Mouse (Mus musculus) heart, embryonic 11.5 days (tissue): ENCODE measurements at regions not wholly inside any gene's neighbourhood (a gene's known extent, or its start where the extent isn't known, plus 50 kb on each side); places are given as distances from the start of the nearest gene placed in this dataset.

Experiments used
- ATAC-seq: fragments of 200-750 bp; cut with Nextera tagmentation; replicated peaks from 2 replicates; pipeline ENCODE4 v1.8.0; 2017; ENCODE audit warnings: moderate library complexity; ENCODE audit not compliant: insufficient number of reproducible peaks, low FRiP score, low TSS enrichment
- H3K27ac ChIP-seq: fragments of 300-500 bp; sonication (generic); 2 replicates; pipeline ENCODE4 v1.5.1; 2014; ENCODE audit warnings: mild to moderate bottlenecking, low read depth, low read length
- H3K27me3 ChIP-seq: fragments of 300-500 bp; sonication (generic); 2 replicates; pipeline ENCODE4 v1.6.1; 2014; ENCODE audit warnings: mild to moderate bottlenecking, low read length, mixed read lengths; ENCODE audit not compliant: control insufficient read depth, insufficient read depth
- H3K36me3 ChIP-seq: fragments of 300-500 bp; sonication (generic); 2 replicates; pipeline ENCODE4 v1.6.1; 2014; ENCODE audit warnings: mild to moderate bottlenecking, low read length, moderate library complexity, mixed read lengths; ENCODE audit not compliant: control insufficient read depth, insufficient read depth
- H3K4me1 ChIP-seq: fragments of 300-500 bp; sonication (generic); 2 replicates; pipeline ENCODE4 v1.6.1; 2014; ENCODE audit warnings: low read length; ENCODE audit not compliant: control insufficient read depth, insufficient read depth
- H3K4me2 ChIP-seq: fragments of 300-500 bp; sonication (generic); 2 replicates; pipeline ENCODE4 v1.6.1; 2014; ENCODE audit warnings: mild to moderate bottlenecking, moderate library complexity
- H3K4me3 ChIP-seq: fragments of 300-500 bp; sonication (generic); 2 replicates; pipeline ENCODE4 v1.5.1; 2014; ENCODE audit warnings: low read depth, low read length
- H3K9ac ChIP-seq: fragments of 300-500 bp; sonication (generic); 2 replicates; pipeline ENCODE4 v1.6.1; 2014; ENCODE audit warnings: mild to moderate bottlenecking, low read depth, low read length, moderate library complexity
- H3K9me3 ChIP-seq: fragments of 300-500 bp; sonication (generic); replicated peaks from 2 replicates; pipeline ENCODE4 v1.6.1; 2016; ENCODE audit warnings: low read length; ENCODE audit not compliant: control insufficient read depth
- WGBS: fragments of 180-500 bp; shearing (Covaris S2); extraction: QIAGEN DNeasy Blood & Tissue Kit; methylation state at CpG from one replicate; pipeline ENCODE4 v1.1.7; 2014; ENCODE audit not compliant: insufficient replicate concordance; 5-methylcytosine and 5-hydroxymethylcytosine counted together

- Histone ChIP-seq H3K27ac (no peak overlapping the region), H3K4me2 (no peak overlapping the region), H3K4me1 (no peaks in the 10 kb centered on the region), H3K4me3 (no peak overlapping the region), H3K36me3 (no peaks in the 10 kb centered on the region), H3K9ac (no peak overlapping the region), H3K27me3 (no peaks in the 10 kb centered on the region; the same call in 1 of the 2 replicates), H3K9me3 (no peaks in the 10 kb centered on the region)
- no peak for ATAC-seq
- WGBS = 73% methylated on average over 21 of the region's 21 CpGs
Observed at GRCm38 (mm10) chr9:61583281-61584072, 211.3 kb downstream of the Tle3 start.

GRCm38 (mm10) chr9:61581046-61581445 is 208.9 kb downstream of the Tle3 start:
- 80% methylated on average over 6 of the region's 6 CpGs for WGBS
- Histone ChIP-seq H3K4me3 (no peak overlapping the region), H3K4me2 (no peak overlapping the region), H3K36me3 (no peaks in the 10 kb centered on the region), H3K9me3 (no peaks in the 10 kb centered on the region), H3K9ac (no peak overlapping the region), H3K4me1 (no peaks in the 10 kb centered on the region), H3K27ac (no peak overlapping the region), H3K27me3 (no peaks in the 10 kb centered on the region; the same call in 1 of the 2 replicates)
- no peak for ATAC-seq

- Histone ChIP-seq H3K4me1 (no peaks in the 10 kb centered on the region; the same call in 1 of the 2 replicates), H3K27me3 (no peaks in the 10 kb centered on the region; the same call in 1 of the 2 replicates), H3K9me3 (no peaks in the 10 kb centered on the region), H3K36me3 (no peaks in the 10 kb centered on the region), H3K27ac (no peak overlapping the region), H3K4me3 (no peak overlapping the region), H3K4me2 (no peak overlapping the region), H3K9ac (no peak overlapping the region)
- ATAC-seq = no peak
- 78% methylated on average over 5 of the region's 5 CpGs for WGBS
Observed at GRCm38 (mm10) chr9:61578255-61578654, 206.1 kb downstream of the Tle3 start.

- no peak overlapping the region for H3K4me3 ChIP-seq
- H3K9me3 ChIP-seq = no peaks in the 10 kb centered on the region
- H3K4me1 ChIP-seq = peaks cover 3% of the 10 kb centered on the region; the same call in 1 of the 2 replicates
- H3K36me3 ChIP-seq = no peaks in the 10 kb centered on the region
- 33% methylated on average over 21 of the region's 21 CpGs for WGBS
- no peak overlapping the region for H3K4me2 ChIP-seq
- H3K27me3 ChIP-seq = no peaks in the 10 kb centered on the region
- H3K9ac ChIP-seq = no peak overlapping the region
- ATAC-seq = no peak
- no peak overlapping the region for H3K27ac ChIP-seq
Observed at GRCm38 (mm10) chr9:61573634-61574359, 201.6 kb downstream of the Tle3 start.

GRCm38 (mm10) chr9:61563017-61563416 is 190.9 kb downstream of the Tle3 start:
- Histone ChIP-seq H3K36me3 (no peaks in the 10 kb centered on the region), H3K27me3 (peaks cover 5% of the 10 kb centered on the region; the same call in 1 of the 2 replicates), H3K4me3 (no peak overlapping the region), H3K4me2 (no peak overlapping the region), H3K9ac (no peak overlapping the region), H3K4me1 (no peaks in the 10 kb centered on the region), H3K9me3 (no peaks in the 10 kb centered on the region), H3K27ac (no peak overlapping the region)
- WGBS = 38% methylated on average over 8 of the region's 8 CpGs
- ATAC-seq = no peak

GRCm38 (mm10) chr9:61561551-61561950 is 189.4 kb downstream of the Tle3 start:
- no peak overlapping the region for H3K4me3 ChIP-seq
- no peaks in the 10 kb centered on the region for H3K9me3 ChIP-seq
- 26% methylated on average over 8 of the region's 8 CpGs for WGBS
- H3K9ac ChIP-seq = no peak overlapping the region
- ATAC-seq = no peak
- H3K4me2 ChIP-seq = no peak overlapping the region
- no peak overlapping the region for H3K27ac ChIP-seq
- H3K4me1 ChIP-seq = no peaks in the 10 kb centered on the region
- H3K36me3 ChIP-seq = no peaks in the 10 kb centered on the region
- peaks cover 5% of the 10 kb centered on the region; the same call in 1 of the 2 replicates for H3K27me3 ChIP-seq

- H3K36me3 ChIP-seq = no peaks in the 10 kb centered on the region
- H3K27me3 ChIP-seq = peaks cover 5% of the 10 kb centered on the region; the same call in 1 of the 2 replicates
- WGBS = 81% methylated on average over 10 of the region's 10 CpGs
- no peak overlapping the region for H3K9ac ChIP-seq
- no peak for ATAC-seq
- no peak overlapping the region for H3K4me2 ChIP-seq
- no peak overlapping the region for H3K27ac ChIP-seq
- H3K4me1 ChIP-seq = no peaks in the 10 kb centered on the region
- no peaks in the 10 kb centered on the region for H3K9me3 ChIP-seq
- no peak overlapping the region for H3K4me3 ChIP-seq
Observed at GRCm38 (mm10) chr9:61558621-61559020, 186.5 kb downstream of the Tle3 start.

- Histone ChIP-seq H3K9me3 (no peaks in the 10 kb centered on the region), H3K4me1 (no peaks in the 10 kb centered on the region), H3K27me3 (peaks cover 2% of the 10 kb centered on the region; the same call in 1 of the 2 replicates), H3K4me3 (no peak overlapping the region), H3K9ac (no peak overlapping the region), H3K27ac (no peak overlapping the region), H3K4me2 (no peak overlapping the region), H3K36me3 (no peaks in the 10 kb centered on the region)
- 85% methylated on average over 7 of the region's 7 CpGs for WGBS
- no peak for ATAC-seq
Observed at GRCm38 (mm10) chr9:61557025-61557424, 184.9 kb downstream of the Tle3 start.
